Mouse (Mus musculus) right cerebral cortex, postnatal 10 days (tissue): Measurements from ENCODE around the gene Dph6.
"Not testable (repeated sequence)": the region's sequence is repeated elsewhere in the genome, so short reads cannot be mapped to it uniquely, and the experiment has no call there.

ENCODE experiments used
- DNase-seq, 2 experiments: peaks; one replicate each; pipeline ENCODE4 v3.0.0; 2021; ENCODE audit warnings: low spot score in 2 of 2

The Dph6 gene

GRCm38 (mm10) chr2:114654365-114655239 lies at the start of gene Dph6:
Gene Dph6 (minus strand): TSS chr2:114654964.
- peak; percentile 88 to 89 for DNase-seq

GRCm38 (mm10) chr2:114700966-114701685 lies 46.4 kb upstream of the Dph6 start:
- no peak for DNase-seq

- no peak for DNase-seq
Measured at GRCm38 (mm10) chr2:114691607-114692006, 36.8 kb upstream of the Dph6 start.

- DNase-seq, result no peak
Measured at GRCm38 (mm10) chr2:114687483-114687882, 32.7 kb upstream of the Dph6 start.

- peak; percentile 35 to 57 for DNase-seq
Measured at GRCm38 (mm10) chr2:114687081-114687480, 32.3 kb upstream of the Dph6 start.

GRCm38 (mm10) chr2:114673831-114674230 lies 19.1 kb upstream of the Dph6 start:
- no peak for DNase-seq

- DNase-seq, result no peak
Measured at GRCm38 (mm10) chr2:114670983-114671382, 16.2 kb upstream of the Dph6 start.

GRCm38 (mm10) chr2:114658954-114659353 lies 4.2 kb upstream of the Dph6 start:
- no peak for DNase-seq

- DNase-seq, result no peak
Measured at GRCm38 (mm10) chr2:114646240-114646639, 8.5 kb downstream of the Dph6 start.

- no peak for DNase-seq
Measured at GRCm38 (mm10) chr2:114643832-114644231, 10.9 kb downstream of the Dph6 start.

- no peak for DNase-seq
Measured at GRCm38 (mm10) chr2:114624683-114625082, 30.1 kb downstream of the Dph6 start.

- no peak for DNase-seq
Measured at GRCm38 (mm10) chr2:114622550-114622939, 32.2 kb downstream of the Dph6 start.

- peak; percentile 36 to 37 for DNase-seq
Measured at GRCm38 (mm10) chr2:114621781-114622549, 32.8 kb downstream of the Dph6 start.

GRCm38 (mm10) chr2:114611576-114611975 lies 43.2 kb downstream of the Dph6 start:
- DNase-seq, result no peak

- DNase-seq, result no peak
Measured at GRCm38 (mm10) chr2:114610110-114610509, 44.7 kb downstream of the Dph6 start.

- not testable (repeated sequence) for DNase-seq
Measured at GRCm38 (mm10) chr2:114605202-114605601, 49.6 kb downstream of the Dph6 start.

GRCm38 (mm10) chr2:114601174-114601573 lies 53.6 kb downstream of the Dph6 start:
- no peak for DNase-seq

GRCm38 (mm10) chr2:114599793-114600192 lies 55.0 kb downstream of the Dph6 start:
- no peak for DNase-seq

GRCm38 (mm10) chr2:114593393-114593792 lies 61.4 kb downstream of the Dph6 start:
- peak in 1 of 2 experiments; percentile 30 for DNase-seq

- no peak for DNase-seq
Measured at GRCm38 (mm10) chr2:114580714-114581113, 74.0 kb downstream of the Dph6 start.

GRCm38 (mm10) chr2:114543000-114543622 lies 111.7 kb downstream of the Dph6 start:
- no peak for DNase-seq

GRCm38 (mm10) chr2:114542325-114542724 lies 112.4 kb downstream of the Dph6 start:
- no peak for DNase-seq
